Mouse (Mus musculus) brown adipose tissue, adult 24 weeks (tissue): ENCODE results near the gene Rgsl1. TPM values are rescaled to one million over a fixed set of nuclear protein-coding genes. Genes with fewer than 3 reads are reported as not detected.
"Not testable (repeated sequence)": the region's sequence is repeated elsewhere in the genome, so short reads cannot be mapped to it uniquely, and the experiment has no call there.

Source experiments
- H3K27ac ChIP-seq: fragments of 200-500 bp; replicated peaks from 2 replicates; pipeline ENCODE4 v1.5.1; 2012; ENCODE audit warnings: low read depth, mild to moderate bottlenecking, low read length
- H3K4me1 ChIP-seq: fragments of 200-500 bp; 2 replicates; pipeline ENCODE4 v1.6.1; 2012; ENCODE audit warnings: low read length, mixed read lengths; ENCODE audit not compliant: control insufficient read depth, insufficient read depth, insufficient read length
- H3K4me3 ChIP-seq: fragments of 200-500 bp; 2 replicates; pipeline ENCODE4 v1.5.1; 2012; ENCODE audit warnings: low read depth, mild to moderate bottlenecking, low read length, moderate library complexity; ENCODE audit not compliant: insufficient read depth
- polyA plus RNA-seq: library from polyadenylated mRNA; stranded (reverse); fragments of >200 nt; gene quantifications from 2 replicates; pipeline ENCODE4 v1.2.4, GENCODE M21; 2012; ENCODE audit not compliant: missing spikeins, insufficient read depth, insufficient read length

Gene Rgsl1
- 1.3 TPM in 1 of 2 replicates, not detected in the other for polyA plus RNA-seq

- Histone ChIP-seq H3K4me3 (no peak within 1 kb of the TSS), H3K27ac (no peak within 1 kb of the TSS), H3K4me1 (no peaks in the 10 kb centered on the region)
Observed at GRCm38 (mm10) chr1:153844042-153844441, at the start of gene Rgsl1. TSS of gene Rgsl1 (minus strand) at chr1:153844142.

- Histone ChIP-seq H3K4me1 (no peaks in the 10 kb centered on the region), H3K27ac (no peak within 1 kb of the TSS), H3K4me3 (no peak within 1 kb of the TSS)
Observed at GRCm38 (mm10) chr1:153891442-153891841, 47.5 kb upstream of the Rgsl1 start, which contains the start of gene Teddm1a. TSS of gene Teddm1a (plus strand) at chr1:153891742.

- Histone ChIP-seq H3K4me3 (no peak overlapping the region), H3K4me1 (no peaks in the 10 kb centered on the region)
Observed at GRCm38 (mm10) chr1:153890121-153890520, 46.2 kb upstream of the Rgsl1 start.

GRCm38 (mm10) chr1:153886024-153886633 is 42.2 kb upstream of the Rgsl1 start:
- H3K27ac ChIP-seq, result no peak overlapping the region
- no peak overlapping the region for H3K4me3 ChIP-seq
- H3K4me1 ChIP-seq, result no peaks in the 10 kb centered on the region

More at GRCm38 (mm10) chr1:153890121-153890520, 46.2 kb upstream of the Rgsl1 start:
- H3K27ac ChIP-seq, result no peak overlapping the region

GRCm38 (mm10) chr1:153880391-153880790 is 36.4 kb upstream of the Rgsl1 start:
- H3K4me1 ChIP-seq, H3K27ac ChIP-seq, H3K4me3 ChIP-seq: not testable (repeated sequence)

- Histone ChIP-seq H3K4me1 (no peaks in the 10 kb centered on the region), H3K4me3 (no peak within 1 kb of the TSS), H3K27ac (no peak within 1 kb of the TSS)
Observed at GRCm38 (mm10) chr1:153874045-153874444, 30.1 kb upstream of the Rgsl1 start, which contains the start of gene Teddm1b. TSS of gene Teddm1b (plus strand) at chr1:153874345.

- Histone ChIP-seq H3K27ac (no peak overlapping the region), H3K4me3 (no peak overlapping the region), H3K4me1 (no peaks in the 10 kb centered on the region)
Observed at GRCm38 (mm10) chr1:153855946-153856345, 12.0 kb upstream of the Rgsl1 start.

- not testable (repeated sequence) for H3K4me1 ChIP-seq, H3K4me3 ChIP-seq, H3K27ac ChIP-seq
Observed at GRCm38 (mm10) chr1:153852696-153853095, 8.8 kb upstream of the Rgsl1 start.

- Histone ChIP-seq H3K27ac (no peak overlapping the region), H3K4me1 (no peaks in the 10 kb centered on the region), H3K4me3 (no peak overlapping the region)
Observed at GRCm38 (mm10) chr1:153846867-153847266, 2.9 kb upstream of the Rgsl1 start.

GRCm38 (mm10) chr1:153846420-153846819 is 2.5 kb upstream of the Rgsl1 start:
- Histone ChIP-seq H3K4me3 (no peak overlapping the region), H3K27ac (no peak overlapping the region), H3K4me1 (no peaks in the 10 kb centered on the region)

- Histone ChIP-seq H3K27ac (no peak overlapping the region), H3K4me1 (no peaks in the 10 kb centered on the region), H3K4me3 (no peak overlapping the region)
Observed at GRCm38 (mm10) chr1:153842121-153842740, 1.7 kb downstream of the Rgsl1 start.

GRCm38 (mm10) chr1:153836036-153836435 is 7.9 kb downstream of the Rgsl1 start:
- no peaks in the 10 kb centered on the region for H3K4me1 ChIP-seq
- H3K4me3 ChIP-seq, result no peak overlapping the region
- H3K27ac ChIP-seq, result no peak overlapping the region

- H3K4me1 ChIP-seq, result no peaks in the 10 kb centered on the region
- no peak overlapping the region for H3K4me3 ChIP-seq
- H3K27ac ChIP-seq, result no peak overlapping the region
Observed at GRCm38 (mm10) chr1:153830746-153831145, 13.2 kb downstream of the Rgsl1 start.

- no peak overlapping the region for H3K27ac ChIP-seq
- no peaks in the 10 kb centered on the region for H3K4me1 ChIP-seq
- H3K4me3 ChIP-seq, result no peak overlapping the region
Observed at GRCm38 (mm10) chr1:153820216-153820615, 23.7 kb downstream of the Rgsl1 start.

GRCm38 (mm10) chr1:153814278-153814677 is 29.7 kb downstream of the Rgsl1 start:
- no peaks in the 10 kb centered on the region for H3K4me1 ChIP-seq
- no peak overlapping the region for H3K4me3 ChIP-seq
- H3K27ac ChIP-seq, result no peak overlapping the region
